Mouse (Mus musculus) midbrain, embryonic 10.5 days (tissue): ENCODE measurements around the gene Lhx6. TPM values are rescaled to one million over a fixed set of nuclear protein-coding genes. Genes with fewer than 3 reads are reported as not detected.

ENCODE experiments used
- DNase-seq: peaks from one replicate; pipeline ENCODE4 v3.0.0-alpha.2; 2017; ENCODE audit warnings: low spot score
- H3K27ac ChIP-seq: fragments of 300-500 bp; sonication (generic); replicated peaks from 2 replicates; pipeline ENCODE4 v1.5.1; 2016; ENCODE audit warnings: mild to moderate bottlenecking
- H3K27me3 ChIP-seq: fragments of 300-500 bp; sonication (generic); 2 replicates; pipeline ENCODE4 v1.6.1; 2016; ENCODE audit warnings: low read depth, mild to moderate bottlenecking; ENCODE audit not compliant: poor library complexity, severe bottlenecking
- H3K36me3 ChIP-seq: fragments of 300-500 bp; sonication (generic); 2 replicates; pipeline ENCODE4 v1.6.1; 2016; ENCODE audit warnings: mild to moderate bottlenecking, moderate library complexity
- H3K4me1 ChIP-seq: fragments of 300-500 bp; sonication (generic); 2 replicates; pipeline ENCODE4 v1.6.1; 2016
- H3K4me3 ChIP-seq: fragments of 300-500 bp; sonication (generic); 2 replicates; pipeline ENCODE4 v1.5.1; 2016; ENCODE audit warnings: mild to moderate bottlenecking, moderate library complexity
- H3K9me3 ChIP-seq: fragments of 300-500 bp; sonication (generic); replicated peaks from 2 replicates; pipeline ENCODE4 v1.6.1; 2016; ENCODE audit warnings: mild to moderate bottlenecking
- WGBS: fragments of 180-500 bp; shearing (Covaris S2); methylation state at CpG from one replicate; pipeline ENCODE4 v1.1.7; 2016; 5-methylcytosine and 5-hydroxymethylcytosine counted together
- polyA plus RNA-seq: library from polyadenylated mRNA; unstranded; fragments of >200 nt; fragmentation: Nextera tagmentation; extraction: Ambion mirVana; gene quantifications from 2 replicates; pipeline ENCODE4 v1.2.1, GENCODE M21; 2016

The Lhx6 gene
- polyA plus RNA-seq, 1 experiment from 2014 or later: 1.2 TPM

GRCm38 (mm10) chr2:36103555-36104367 lies 1.4 kb downstream of the Lhx6 start:
- Histone ChIP-seq H3K4me3 (peak overlapping the region; percentile 61), H3K4me1 (peaks cover 46% of the 10 kb centered on the region), H3K27ac (no peak overlapping the region), H3K9me3 (no peaks in the 10 kb centered on the region), H3K27me3 (peaks cover 100% of the 10 kb centered on the region), H3K36me3 (no peaks in the 10 kb centered on the region)
- under 1% methylated on average over 37 of the region's 38 CpGs for WGBS
- peak; percentile 67 for DNase-seq

- Histone ChIP-seq H3K9me3 (no peaks in the 10 kb centered on the region), H3K4me3 (peak overlapping the region; percentile 61), H3K4me1 (peaks cover 46% of the 10 kb centered on the region), H3K27me3 (peaks cover 100% of the 10 kb centered on the region), H3K36me3 (no peaks in the 10 kb centered on the region), H3K27ac (no peak overlapping the region)
- WGBS: under 1% methylated on average over 21 of the region's 21 CpGs
- peak; percentile 58 for DNase-seq
These were observed 2.1 kb downstream of the Lhx6 start for GRCm38 (mm10) chr2:36103069-36103554.

GRCm38 (mm10) chr2:36102559-36102946 lies 2.7 kb downstream of the Lhx6 start:
- Histone ChIP-seq H3K36me3 (no peaks in the 10 kb centered on the region), H3K9me3 (no peaks in the 10 kb centered on the region), H3K27ac (no peak overlapping the region), H3K27me3 (peaks cover 100% of the 10 kb centered on the region), H3K4me3 (peak overlapping the region; percentile 61), H3K4me1 (peaks cover 46% of the 10 kb centered on the region)
- 1% methylated on average over 21 of the region's 21 CpGs for WGBS
- peak; percentile 65 for DNase-seq

- peak; percentile 46 for DNase-seq
- H3K9me3 ChIP-seq: no peaks in the 10 kb centered on the region
- H3K27ac ChIP-seq: no peak overlapping the region
- peak overlapping the region; percentile 61 for H3K4me3 ChIP-seq
- 3% methylated on average over 28 of the region's 28 CpGs for WGBS
- peaks cover 46% of the 10 kb centered on the region for H3K4me1 ChIP-seq
- peaks cover 100% of the 10 kb centered on the region for H3K27me3 ChIP-seq
- H3K36me3 ChIP-seq: no peaks in the 10 kb centered on the region
These were observed 3.2 kb downstream of the Lhx6 start for GRCm38 (mm10) chr2:36101866-36102558.

- no peak overlapping the region for H3K4me3 ChIP-seq
- 2% methylated on average over 6 of the region's 6 CpGs for WGBS
- peak; percentile 23 for DNase-seq
- no peaks in the 10 kb centered on the region for H3K36me3 ChIP-seq
- no peak overlapping the region for H3K27ac ChIP-seq
- peaks cover 36% of the 10 kb centered on the region for H3K4me1 ChIP-seq
- no peaks in the 10 kb centered on the region for H3K9me3 ChIP-seq
- H3K27me3 ChIP-seq: peaks cover 100% of the 10 kb centered on the region
These were observed 5.5 kb downstream of the Lhx6 start for GRCm38 (mm10) chr2:36099739-36100138.

- H3K9me3 ChIP-seq: no peaks in the 10 kb centered on the region
- whole genome bisulfite sequencing: 3% methylated on average over 5 of the region's 5 CpGs
- no peak overlapping the region for H3K27ac ChIP-seq
- no peak for DNase-seq
- peaks cover 100% of the 10 kb centered on the region for H3K27me3 ChIP-seq
- no peak overlapping the region for H3K4me3 ChIP-seq
- peaks cover 18% of the 10 kb centered on the region for H3K4me1 ChIP-seq
- no peaks in the 10 kb centered on the region for H3K36me3 ChIP-seq
These were observed 7.2 kb downstream of the Lhx6 start for GRCm38 (mm10) chr2:36098021-36098420.

GRCm38 (mm10) chr2:36097129-36097815 lies 7.9 kb downstream of the Lhx6 start:
- Histone ChIP-seq H3K27me3 (peaks cover 100% of the 10 kb centered on the region), H3K4me1 (peaks cover 11% of the 10 kb centered on the region), H3K36me3 (no peaks in the 10 kb centered on the region), H3K27ac (no peak overlapping the region), H3K9me3 (no peaks in the 10 kb centered on the region), H3K4me3 (no peak overlapping the region)
- WGBS: 2% methylated on average over 18 of the region's 18 CpGs
- DNase-seq: peak; percentile 52

GRCm38 (mm10) chr2:36093914-36094475 lies 11.2 kb downstream of the Lhx6 start:
- Histone ChIP-seq H3K27me3 (peaks cover 100% of the 10 kb centered on the region), H3K27ac (no peak overlapping the region), H3K36me3 (no peaks in the 10 kb centered on the region), H3K4me1 (peaks cover 16% of the 10 kb centered on the region), H3K9me3 (no peaks in the 10 kb centered on the region), H3K4me3 (no peak overlapping the region)
- 3% methylated on average over 31 of the region's 31 CpGs for WGBS
- DNase-seq: peak; percentile 34

- peak; percentile 25 for DNase-seq
- WGBS: 8% methylated on average over 7 of the region's 7 CpGs
- H3K4me3 ChIP-seq: no peak overlapping the region
- H3K27ac ChIP-seq: no peak overlapping the region
- H3K4me1 ChIP-seq: peaks cover 16% of the 10 kb centered on the region
- no peaks in the 10 kb centered on the region for H3K36me3 ChIP-seq
- peaks cover 100% of the 10 kb centered on the region for H3K27me3 ChIP-seq
- no peaks in the 10 kb centered on the region for H3K9me3 ChIP-seq
These were observed 11.9 kb downstream of the Lhx6 start for GRCm38 (mm10) chr2:36093301-36093700.

GRCm38 (mm10) chr2:36092748-36093147 lies 12.5 kb downstream of the Lhx6 start:
- Histone ChIP-seq H3K27ac (no peak overlapping the region), H3K4me1 (peaks cover 16% of the 10 kb centered on the region), H3K4me3 (no peak overlapping the region), H3K27me3 (peaks cover 100% of the 10 kb centered on the region), H3K9me3 (no peaks in the 10 kb centered on the region), H3K36me3 (no peaks in the 10 kb centered on the region)
- DNase-seq: peak; percentile 37
- 5% methylated on average over 4 of the region's 4 CpGs for WGBS

GRCm38 (mm10) chr2:36090853-36091741 lies 14.1 kb downstream of the Lhx6 start:
- H3K4me3 ChIP-seq: peak overlapping the region; percentile 62
- DNase-seq: peak; percentile 87
- H3K27me3 ChIP-seq: peaks cover 100% of the 10 kb centered on the region
- H3K36me3 ChIP-seq: no peaks in the 10 kb centered on the region
- WGBS: 2% methylated on average over 70 of the region's 70 CpGs
- H3K4me1 ChIP-seq: peaks cover 16% of the 10 kb centered on the region
- H3K9me3 ChIP-seq: no peaks in the 10 kb centered on the region
- H3K27ac ChIP-seq: no peak overlapping the region
